Mouse (Mus musculus): ENCODE measurements around the gene Prkg2.

DNA sequence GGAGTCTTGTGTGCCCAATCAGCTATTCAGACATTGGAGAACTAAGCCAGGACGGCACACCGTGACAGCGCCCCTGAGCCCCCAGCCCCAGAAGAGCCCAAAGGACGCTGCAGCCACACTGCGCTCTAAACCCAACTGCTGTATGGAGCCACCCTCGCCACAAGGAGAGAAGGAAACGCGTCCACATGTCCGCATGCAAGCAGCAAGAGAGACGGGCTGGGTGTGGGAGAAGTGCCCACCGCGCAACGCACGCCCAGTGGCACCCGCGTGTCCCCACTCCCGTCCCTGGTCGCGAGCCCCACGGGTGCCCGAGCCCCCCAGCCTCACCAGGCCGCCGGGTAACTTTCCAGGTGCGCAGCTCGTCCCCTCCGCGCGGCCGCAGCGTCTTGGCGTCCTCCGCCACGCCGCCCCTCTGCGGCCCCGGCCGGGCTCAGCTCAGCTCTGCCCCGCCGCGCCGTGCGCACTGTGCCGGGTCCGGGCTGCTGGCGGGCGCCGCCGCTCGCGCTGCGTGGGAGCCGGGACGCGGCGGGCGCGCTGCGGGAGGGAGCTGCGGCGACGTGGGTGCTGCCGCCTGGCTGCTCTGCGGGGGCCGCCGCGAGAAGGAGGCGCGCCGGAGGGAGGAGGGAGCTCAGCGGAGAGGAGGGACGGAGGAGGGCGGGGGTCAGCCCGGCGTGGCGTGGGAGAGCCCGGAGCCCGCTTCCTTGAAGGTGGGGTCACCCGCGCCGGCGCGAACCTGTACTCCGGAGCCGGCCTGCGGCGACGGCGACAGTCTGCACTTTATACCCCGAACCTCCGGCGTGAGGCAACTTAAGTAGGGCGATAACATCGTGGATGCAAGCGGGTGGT lies at the start of gene Prkg2:
- TF ChIP-seq EP300 (IDR thresholded peaks at IDR 0.05; ENCODE audit: low read depth) (no peak), CTCF (IDR thresholded peaks at IDR 0.05; ENCODE audit: low read depth) (no peak)

Data from liver, embryonic 14.5 days (tissue).